Mouse (Mus musculus) thymus, postnatal 14 days (tissue): ENCODE data around the gene Ddr2.
"Not testable (repeated sequence)": the region's sequence is repeated elsewhere in the genome, so short reads cannot be mapped to it uniquely, and the experiment has no call there.

Source experiments
- DNase-seq: peaks from one replicate; pipeline ENCODE4 v3.0.0; 2021

Ddr2 gene

DNA sequence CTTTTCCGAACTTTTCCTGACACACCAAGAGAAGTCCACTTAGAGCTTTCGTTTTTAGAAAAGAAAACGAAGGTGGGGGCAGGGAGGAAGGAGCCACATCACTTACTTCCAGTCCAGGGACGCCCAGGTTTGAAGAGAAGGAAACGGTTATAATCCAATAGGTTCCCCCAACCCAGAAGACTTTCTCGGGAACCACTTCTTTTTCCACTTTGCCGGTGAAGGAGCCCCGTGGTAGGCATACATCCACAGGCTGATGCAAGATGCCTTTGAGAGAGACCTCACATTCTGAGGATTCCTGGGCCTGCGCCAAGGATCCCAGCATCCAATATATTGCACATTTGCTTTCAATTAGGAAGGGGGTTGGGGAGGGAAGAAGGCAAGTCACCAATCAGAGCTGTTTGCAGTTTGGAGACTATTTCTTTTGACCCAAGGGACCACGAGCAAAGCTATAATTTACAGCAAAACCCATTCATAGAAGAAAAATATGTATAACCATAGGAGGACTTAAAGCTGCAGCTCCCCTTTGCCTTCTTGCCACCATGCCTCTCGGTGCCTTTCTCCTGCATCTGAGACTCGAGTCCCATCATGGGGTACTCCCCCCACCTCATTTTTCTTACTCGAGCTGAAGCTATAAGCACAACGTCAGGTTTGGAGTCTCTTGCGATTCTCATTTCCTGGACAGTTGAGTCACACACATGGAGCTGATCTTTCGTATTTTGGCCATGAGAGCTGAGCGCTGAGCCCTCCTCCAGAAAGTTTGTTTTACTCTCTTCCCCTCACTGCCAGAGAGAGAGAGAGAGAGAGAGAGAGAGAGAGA lies at the start of gene Ddr2:
Gene Ddr2 (minus strand): TSS at position 247 of the 817 bp plus-strand sequence.
- DNase-seq, result no peak

DNA sequence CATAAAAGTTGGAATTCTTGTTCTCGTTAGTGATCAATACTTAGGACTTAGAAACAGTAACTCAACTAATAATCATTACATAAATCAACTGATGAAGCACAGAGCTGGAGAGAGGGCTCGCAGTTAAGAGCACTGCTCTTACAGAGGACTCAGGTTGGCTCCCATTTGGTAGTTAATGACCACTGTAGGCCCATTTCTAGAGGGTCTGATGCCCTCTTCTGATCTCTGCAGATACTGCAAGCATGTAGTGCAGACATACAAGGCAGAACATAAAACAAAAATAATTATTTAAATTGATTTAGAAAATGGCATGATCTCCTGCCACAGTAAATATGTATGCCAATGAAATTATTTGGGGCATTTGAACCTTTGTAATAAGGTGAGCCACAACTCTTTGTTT lies 49.1 kb upstream of the Ddr2 start:
- DNase-seq, result no peak

DNA sequence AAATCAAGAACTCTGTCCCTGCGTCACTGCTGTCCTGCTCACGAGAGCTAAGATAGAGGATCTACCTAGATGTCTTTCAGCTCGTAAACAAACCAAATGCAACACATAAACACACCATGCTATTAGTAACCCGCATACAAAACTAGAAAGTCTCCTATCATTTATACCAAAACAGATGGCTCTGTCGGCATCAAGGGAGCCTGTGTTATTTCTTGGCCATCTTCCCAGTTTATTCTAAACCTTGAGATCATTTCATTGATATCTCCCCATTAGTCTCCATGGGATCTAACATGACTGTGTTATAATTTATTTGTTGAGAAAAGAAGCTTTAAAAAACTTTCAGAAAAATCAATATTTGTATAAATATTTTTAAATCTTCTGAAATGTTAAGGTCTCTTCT lies 45.2 kb upstream of the Ddr2 start:
- no peak for DNase-seq

DNA sequence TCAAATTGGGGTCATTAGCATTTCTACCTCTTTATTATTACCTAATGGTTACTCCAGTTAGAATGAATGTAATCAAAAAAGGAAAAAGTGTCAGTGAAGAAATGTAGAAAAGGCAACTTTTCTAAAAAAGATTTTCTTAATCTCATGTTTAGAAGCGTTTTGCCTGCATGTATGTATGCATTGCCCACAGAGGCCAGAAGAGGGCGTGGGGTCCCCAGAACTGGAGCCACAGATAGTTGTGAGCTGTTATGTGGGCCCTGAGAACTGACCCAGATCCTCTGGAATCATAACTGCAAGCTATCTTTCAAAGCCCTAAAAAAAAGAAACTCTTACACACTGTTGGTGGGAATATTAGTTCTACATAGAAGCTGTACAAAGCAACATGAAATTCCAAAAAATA lies 44.7 kb upstream of the Ddr2 start:
- no peak for DNase-seq

DNA sequence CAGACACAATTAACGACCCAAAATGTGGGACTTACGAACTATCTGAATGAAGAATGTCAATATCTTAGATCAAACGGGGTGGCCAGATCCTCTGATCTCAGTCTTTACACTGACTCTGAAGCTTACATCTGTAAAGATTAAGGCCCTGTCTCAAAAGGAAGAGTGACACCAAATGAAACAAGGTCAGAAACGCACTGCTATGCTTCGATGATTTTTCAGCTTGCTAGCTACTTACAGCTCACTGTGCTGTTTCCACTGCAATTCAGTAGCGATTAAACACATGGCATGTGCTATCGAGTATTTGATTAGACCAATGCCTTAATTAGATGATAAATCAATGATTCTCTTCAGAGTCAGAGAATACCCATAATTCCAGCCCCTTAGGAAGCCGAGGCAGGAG lies 43.4 kb upstream of the Ddr2 start:
- no peak for DNase-seq

DNA sequence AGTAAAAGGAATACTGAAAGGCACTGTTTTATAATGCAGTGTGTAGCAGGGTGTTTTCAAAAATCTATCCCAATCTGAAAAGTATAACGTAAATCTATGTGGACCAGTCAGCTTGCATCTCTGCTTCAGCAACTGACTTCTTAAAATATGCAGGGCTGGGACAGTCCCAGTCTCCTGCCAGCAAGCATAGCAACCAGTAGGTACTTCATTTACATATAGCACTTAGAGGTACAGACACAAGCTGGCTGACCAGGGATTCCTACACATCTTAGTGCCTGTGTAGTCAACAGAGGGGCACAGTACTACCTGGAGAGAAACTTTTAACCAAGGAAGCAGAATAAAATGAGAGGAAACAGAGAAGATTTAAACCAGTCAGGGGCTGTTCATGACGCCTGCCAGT lies 42.0 kb upstream of the Ddr2 start:
- no peak for DNase-seq

DNA sequence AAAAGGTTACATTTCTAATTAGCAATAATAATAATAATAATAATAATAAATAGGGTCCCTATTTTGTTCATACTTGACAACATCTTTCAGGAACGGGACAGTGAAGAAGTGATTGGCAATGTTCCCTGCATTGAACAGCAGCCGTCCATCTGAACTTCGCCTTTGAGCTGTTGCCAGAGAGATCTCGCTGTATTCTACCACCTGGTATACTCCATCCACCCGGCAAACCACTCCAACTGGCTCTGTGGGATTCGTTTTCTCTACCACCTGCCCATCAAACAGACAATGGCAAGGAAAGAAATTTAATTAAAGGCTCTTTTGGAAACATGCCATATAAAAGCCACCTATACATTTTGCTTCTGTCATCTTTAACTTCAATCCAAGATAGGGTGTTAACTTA lies 40.3 kb upstream of the Ddr2 start:
- DNase-seq, result no peak

DNA sequence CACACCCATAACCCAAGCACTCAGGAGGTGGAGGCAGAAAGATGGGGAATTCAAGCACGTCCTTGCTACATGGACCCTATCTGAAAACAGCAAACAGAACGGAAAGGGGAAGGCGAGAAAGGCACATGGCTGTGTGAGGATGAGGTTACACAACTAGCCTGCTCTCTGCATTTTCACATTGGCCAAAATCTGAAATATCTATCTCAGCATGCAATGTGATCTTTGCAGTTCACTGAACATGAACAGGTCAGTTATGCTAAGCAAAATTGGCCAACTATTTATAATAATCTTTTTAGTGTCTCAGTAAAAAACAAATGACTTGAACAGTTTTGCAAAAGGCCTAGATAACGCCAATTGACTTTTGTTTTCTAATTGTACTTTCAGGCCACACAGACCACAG lies 39.2 kb upstream of the Ddr2 start:
- no peak for DNase-seq

DNA sequence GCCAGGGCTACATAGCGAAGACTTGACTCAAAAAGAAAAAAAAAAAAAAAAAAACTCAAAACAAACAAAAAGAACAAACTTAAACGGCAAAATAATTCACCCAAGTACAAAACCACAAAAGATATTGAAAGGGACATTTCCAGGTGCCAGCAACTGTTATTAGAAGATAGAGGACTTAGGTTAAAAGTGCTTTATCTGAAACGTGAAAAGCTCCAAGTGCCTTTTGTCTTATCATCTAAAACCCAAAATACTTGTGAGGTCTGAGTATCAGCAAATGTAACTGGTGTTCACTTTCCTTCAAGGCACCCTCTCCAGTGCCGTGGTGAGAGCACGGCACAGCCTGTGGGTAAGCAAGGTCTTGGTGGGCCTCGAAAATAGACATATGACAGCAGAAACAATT lies 38.0 kb upstream of the Ddr2 start:
- DNase-seq, result no peak

DNA sequence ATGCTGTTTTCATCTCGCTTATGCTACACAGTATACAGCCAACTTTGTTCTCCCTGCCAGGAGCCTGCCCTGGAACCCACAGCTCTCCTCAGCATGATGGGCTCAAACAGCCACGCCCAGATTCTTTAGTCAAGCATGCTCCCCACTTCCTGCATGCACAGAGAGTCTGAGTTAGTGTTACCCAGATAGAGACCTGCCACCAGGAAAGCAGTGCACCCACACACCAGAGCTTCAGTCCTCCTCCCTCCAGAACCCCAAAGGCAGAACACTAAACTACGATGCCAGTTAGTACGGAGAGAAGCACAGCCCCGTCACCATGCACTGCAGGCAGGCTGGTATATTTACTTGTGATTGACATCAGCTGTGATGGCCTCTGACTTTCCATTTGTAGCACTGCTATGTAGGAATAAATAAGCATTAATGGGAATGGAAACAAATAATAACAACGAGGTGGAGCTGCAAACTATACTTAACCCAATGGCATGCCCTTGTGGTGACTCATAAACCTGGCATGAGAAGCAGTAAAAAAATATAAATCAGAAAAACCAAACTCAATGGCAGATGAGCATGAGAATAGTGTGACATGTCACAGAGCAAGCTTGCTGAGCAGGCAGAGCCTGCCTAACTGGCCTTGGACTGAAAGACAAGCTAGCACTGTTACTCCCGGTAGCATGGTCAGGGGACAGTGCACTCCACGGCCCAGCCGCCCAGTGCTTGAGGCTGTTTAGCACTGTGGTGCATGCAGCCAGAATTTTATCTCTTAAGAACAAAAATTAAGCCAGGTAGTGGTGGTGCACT lies 37.3 kb upstream of the Ddr2 start:
- peak; percentile 27 for DNase-seq

DNA sequence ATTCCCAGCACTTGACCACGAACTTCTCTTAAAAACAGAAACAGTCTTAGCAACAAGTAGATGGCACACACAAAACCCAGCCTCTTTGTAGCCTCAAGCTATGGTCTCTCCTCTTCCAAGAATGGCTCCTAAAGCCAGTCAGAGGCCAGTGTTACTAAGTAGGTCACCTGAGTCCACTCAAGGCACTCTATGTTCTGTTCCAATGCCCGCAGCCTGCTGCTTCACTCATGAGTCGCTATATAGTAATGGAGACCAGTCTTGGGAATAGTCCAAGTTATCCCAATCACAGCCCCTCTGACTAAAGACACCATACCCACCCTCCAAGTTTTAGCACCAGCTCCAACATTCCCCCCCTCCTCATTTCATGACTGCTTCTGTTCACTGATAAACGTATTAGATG lies 35.0 kb upstream of the Ddr2 start:
- DNase-seq, result no peak

DNA sequence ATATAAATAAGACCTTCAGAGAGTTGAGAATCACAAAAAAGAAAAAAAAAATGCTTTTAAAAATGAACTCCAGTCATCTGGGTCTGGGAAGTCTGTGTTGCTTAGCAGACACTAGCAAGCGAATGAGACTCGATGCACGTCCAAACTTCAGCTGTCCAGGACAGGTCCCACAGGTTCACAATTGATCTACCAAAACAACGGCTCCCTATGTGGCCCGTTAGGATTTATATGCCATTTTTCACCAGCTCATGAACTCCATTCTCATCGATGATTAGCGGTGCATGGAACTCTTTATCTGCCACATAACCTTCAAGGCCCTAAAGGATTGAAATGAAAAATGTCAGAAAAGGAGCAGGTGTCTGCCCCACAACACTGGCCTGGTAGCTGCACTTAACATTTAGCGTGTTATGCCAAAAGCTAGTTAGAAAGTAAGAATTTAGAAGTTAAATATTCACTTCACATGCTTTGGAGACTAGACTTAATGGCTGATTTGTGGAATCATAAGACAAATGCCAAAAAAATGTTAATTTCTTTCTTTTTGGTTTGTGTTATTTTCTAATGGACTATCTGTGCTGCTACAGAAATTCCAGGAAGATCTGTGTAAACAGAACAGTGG lies 31.8 kb upstream of the Ddr2 start:
- no peak for DNase-seq

DNA sequence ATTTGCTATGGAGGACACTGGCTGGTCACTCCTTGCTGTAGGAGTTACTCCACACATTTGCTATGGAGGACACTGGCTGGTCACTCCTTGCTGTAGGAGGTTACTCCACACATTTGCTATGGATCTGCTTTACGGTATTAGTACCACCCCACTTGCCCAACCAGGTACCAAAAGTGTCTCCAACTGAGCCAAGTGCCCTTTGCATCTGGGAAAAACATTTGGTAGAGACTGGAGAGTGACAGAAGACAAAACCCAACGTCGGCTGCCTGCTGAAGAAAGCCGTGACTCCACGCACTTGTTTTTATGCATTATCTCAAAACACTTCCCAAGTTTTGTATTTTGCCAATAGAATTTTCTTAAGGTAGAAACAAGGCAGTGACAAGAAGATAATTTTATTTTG lies 31.1 kb upstream of the Ddr2 start:
- DNase-seq, result no peak

DNA sequence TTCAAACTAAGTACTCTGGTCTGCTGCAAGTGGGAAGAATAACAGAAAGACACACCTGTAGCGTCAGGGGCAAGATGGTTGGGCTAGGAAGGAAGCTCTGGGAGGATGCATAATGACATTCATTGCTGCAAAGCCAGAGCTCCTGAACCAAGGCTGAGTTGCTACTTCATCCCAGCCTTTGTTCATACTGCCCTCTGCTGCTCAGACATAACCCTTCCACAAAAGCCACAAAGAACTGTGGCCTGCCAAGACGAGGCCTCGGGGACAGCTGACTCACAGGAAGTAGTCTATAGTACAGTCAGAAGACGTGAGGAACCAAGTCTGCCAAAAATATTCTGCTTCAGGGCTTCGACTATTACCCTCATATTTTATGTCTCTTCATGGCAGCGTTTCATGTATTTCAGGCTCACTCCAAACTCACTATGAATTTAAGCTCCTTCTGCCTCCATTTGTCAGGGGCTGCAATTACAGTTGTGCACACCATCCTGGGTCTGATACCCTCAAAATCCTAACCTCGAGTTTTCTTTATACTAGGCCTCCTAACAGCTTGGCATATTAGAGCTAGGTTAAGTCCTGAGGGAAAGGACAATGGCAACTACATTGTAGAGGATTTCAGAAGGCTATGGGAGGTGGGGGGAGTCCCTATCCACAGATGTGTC lies 25.9 kb upstream of the Ddr2 start:
- DNase-seq, result peak; percentile 68

DNA sequence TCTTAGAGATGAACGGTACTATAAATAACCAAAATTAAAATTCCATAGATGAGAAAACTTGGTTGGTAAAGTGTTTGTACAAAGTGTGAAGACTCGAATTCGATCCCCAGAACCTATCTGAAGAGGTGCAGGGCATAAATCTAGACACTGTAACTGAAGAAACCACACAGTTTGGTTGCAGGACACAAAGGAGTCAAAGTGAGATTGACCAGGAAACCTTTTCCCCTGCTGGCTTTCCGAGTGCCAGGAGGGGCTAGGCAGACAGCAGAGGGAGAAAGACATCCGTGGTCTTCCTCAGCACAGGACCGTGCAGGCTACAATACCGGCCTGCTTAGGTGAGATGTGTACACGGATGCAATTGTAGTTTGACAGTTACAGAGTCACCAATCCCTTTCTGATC lies 23.7 kb upstream of the Ddr2 start:
- DNase-seq, result no peak

DNA sequence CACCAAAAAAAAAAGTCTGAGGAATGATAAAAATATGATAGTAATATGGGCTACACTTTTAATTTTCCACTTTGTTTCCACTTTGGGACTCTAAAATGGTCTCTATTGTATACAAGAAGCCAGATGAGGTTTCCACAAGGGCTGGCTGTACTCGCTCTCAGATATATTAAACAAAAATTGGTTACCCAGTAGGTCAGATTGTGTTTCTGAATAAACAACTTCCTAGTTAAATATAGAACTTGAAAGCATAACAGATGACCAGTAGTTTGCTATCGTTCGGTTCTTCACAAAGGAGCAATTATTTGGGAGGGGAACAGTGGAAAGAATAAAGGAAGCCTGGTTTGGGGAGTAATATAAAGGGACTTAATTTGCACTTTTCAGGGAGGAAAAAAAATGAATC lies 20.4 kb upstream of the Ddr2 start:
- no peak for DNase-seq

DNA sequence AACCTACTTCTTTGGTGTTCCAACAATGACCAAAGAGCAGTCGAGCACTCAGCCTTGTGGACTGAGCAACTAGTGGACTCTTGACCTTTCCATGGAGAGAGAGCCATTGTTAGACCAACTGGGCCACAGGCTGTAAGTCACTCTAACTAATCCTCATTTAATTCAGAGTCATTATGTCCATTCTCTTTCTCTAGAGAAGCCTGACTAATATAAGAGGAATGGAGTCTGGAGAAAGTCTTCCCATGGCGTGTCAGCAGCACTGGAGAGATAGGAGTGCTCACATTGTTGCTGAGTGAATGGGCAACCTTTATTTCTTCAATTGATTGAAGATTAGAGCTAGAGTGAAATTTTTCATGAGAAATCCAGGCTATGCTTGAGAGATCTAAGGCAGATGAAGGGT lies 14.1 kb upstream of the Ddr2 start:
- DNase-seq, result no peak

DNA sequence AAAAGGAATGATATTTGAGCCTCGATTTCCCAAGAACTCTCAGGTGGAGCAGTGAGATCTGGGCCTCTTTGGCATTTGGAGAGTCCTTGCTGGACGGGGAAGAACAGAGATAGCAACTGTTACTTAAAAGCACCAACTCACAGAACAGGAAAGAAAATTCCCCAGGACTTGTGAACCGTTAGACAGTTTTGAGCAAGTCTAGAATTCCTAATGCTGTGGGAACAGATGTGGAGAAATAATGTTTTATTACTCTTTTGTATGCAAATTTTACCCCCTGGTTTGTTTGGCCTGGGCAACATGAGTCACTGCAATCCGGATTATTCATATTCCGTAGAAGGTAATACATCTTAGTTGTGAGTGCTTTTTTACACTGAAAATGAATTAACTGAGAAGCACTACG lies 3.1 kb upstream of the Ddr2 start:
- DNase-seq, result no peak

DNA sequence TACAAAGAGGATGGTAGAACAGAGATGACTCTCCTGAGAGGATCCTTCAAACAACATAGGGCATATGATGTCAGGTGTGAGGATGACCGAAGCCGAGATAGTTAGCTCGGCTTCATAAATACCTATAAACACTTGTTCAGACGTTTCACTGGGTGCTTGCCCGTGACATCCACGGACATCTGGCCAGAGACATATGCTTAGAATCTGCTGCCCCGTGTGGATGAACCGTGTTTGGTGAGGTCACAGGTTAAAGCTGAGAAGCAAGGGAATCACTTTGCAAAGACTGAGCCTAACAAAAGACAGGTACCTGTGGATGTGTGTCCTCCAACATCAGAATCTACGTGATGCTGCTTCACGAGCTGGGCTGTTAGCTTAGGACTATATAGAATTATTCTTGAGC lies 1.7 kb upstream of the Ddr2 start:
- no peak for DNase-seq

DNA sequence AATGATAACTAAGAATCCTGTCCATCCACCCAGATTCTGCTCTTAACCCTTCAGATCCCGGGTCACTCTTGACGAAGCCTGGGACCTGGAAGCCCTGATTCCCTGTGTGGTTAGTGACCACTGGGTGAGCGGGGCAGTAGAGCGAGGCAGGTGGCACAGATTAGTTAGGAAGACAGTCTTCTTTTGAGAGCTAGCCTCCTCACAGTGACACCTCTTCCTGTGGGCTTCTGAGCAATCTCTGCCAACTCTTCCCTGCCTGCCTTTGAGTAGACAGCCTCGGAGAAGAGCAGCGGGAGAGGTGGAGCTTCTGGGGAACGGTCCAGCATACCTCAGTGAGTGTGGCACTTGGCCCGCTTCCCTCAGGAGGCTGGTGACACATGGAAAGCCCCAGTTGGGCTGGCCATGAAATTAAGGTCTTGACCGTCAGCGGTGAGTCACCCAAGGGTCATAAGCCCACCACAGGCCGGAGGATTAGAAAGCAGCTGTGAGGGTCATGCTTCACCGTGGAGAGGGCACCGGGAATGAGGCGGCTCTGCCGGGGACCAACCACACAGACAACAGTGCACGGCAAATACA lies 1.2 kb upstream of the Ddr2 start:
- DNase-seq, result no peak

DNA sequence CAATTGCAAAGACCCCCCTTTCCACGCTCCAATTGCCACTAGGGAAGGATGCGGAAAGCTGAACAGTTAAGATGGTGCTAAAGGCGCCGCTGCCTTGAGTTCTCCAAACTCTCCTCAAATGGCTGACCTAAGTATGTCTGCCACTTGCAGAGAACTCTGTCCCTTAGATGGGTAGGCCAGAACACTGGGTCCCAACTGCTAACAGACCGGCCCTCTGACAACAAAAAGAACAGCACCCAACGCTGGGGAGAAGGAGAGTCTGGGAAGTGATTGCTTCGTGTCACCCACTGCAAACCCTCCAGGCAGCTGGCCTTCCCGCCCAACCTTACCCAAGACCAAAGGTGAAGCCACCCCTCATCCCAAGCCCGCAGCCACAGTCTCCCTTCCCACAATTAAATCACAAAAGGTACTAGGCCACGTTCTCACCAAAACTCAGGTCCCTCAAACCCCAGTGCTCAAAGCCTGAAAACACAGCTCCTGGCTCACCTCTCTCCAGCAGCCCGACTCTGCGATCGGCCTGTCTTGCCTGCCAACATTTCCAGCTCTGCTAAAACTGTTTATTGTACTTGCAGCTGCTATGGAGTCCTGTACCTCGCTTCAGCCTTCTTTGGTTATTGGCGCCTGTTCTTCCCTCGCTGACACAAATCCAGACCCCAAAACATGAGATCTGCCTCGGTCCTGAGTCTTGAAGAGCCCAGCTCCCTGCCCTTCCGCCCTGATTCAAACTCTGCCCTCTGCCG lies 616 bp downstream of the Ddr2 start:
- no peak for DNase-seq

DNA sequence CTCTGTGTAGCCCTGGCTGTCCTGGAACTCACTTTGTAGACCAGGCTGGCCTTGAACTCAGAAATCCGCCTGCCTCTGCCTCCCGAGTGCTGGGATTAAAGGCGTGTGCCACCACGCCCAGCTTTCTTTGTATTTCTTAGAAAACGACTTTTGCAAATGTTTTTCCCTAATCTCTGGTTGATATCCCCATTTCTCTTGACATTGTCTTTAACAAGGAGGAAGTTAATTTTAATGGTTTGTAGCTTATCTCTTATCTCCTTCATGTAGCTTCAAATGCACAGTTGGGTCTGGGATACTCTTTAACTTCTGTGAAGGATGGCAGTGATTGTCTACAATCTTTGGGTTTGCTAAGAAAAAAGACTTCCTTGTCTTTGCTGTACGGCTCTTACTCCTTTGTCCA lies 7.7 kb downstream of the Ddr2 start:
- not testable (repeated sequence) for DNase-seq
